ENCODE assay signal across 28 mouse cellular contexts in genomic region chr9:50547859-50548478, GRCm38 (mm10). TPM values are rescaled to one million over a fixed set of nuclear protein-coding genes. Genes with fewer than 3 reads are reported as not detected.
DNase-seq lines count a peak whose midpoint lies in the region; ATAC-seq lines count a peak whose summit lies in the region.
"Had no signal": no experiment of that assay in that cellular context is flagged by ENCODE, and none has a peak within 500 bp of the region (broad histone marks: within the 10 kb centered on the region; RNA-seq: fewer than 3 reads in every experiment).

No protein-coding gene starts in this region.

- H3K4me3 ChIP-seq in hindbrain, embryonic 12.5 days: no peak overlapping the region
- H3K4me3 ChIP-seq in kidney, embryonic 16.5 days (ENCODE audit: low read length): no peak overlapping the region
- H3K4me3 ChIP-seq: erythroblast, embryonic 14.5 days; hindbrain, embryonic 13.5 days; limb, embryonic 15.5 days; neural tube, embryonic 15.5 days had no signal

- 63% methylated on average over 5 of the region's 5 CpGs for WGBS in hindbrain, embryonic 12.5 days
- WGBS in kidney, embryonic 16.5 days: 37% methylated on average over 5 of the region's 5 CpGs

- DNase-seq in spleen, postnatal 36 days (ENCODE audit: low spot score in 2 of 2): peak; percentile 77 to 81
- no peak for DNase-seq in spleen, postnatal 14 days (ENCODE audit: low spot score in 2 of 2)
- peak; percentile 45 for DNase-seq in thymus, postnatal 4 days
- no peak for DNase-seq in right cerebral cortex, postnatal 4 days
- DNase-seq: adrenal gland, postnatal 10 days; cerebellum, adult 11-12 months; forebrain, postnatal 0 days; kidney, postnatal 10 days; layer of hippocampus, adult 9-11 months; lung, postnatal 14 days; right cerebral cortex, adult 18-20 months had no signal

- no peak overlapping the region for H3K4me2 ChIP-seq in hindbrain, embryonic 12.5 days (replicated peaks)
- H3K4me2 ChIP-seq in kidney, embryonic 16.5 days (replicated peaks; ENCODE audit: low read depth, low read length): no peak overlapping the region
- H3K4me2 ChIP-seq: hindbrain, embryonic 13.5 days; limb, embryonic 15.5 days; midbrain, embryonic 11.5 days; neural tube, embryonic 15.5 days had no signal

- no peak overlapping the region for H3K9ac ChIP-seq in hindbrain, embryonic 12.5 days
- H3K9ac ChIP-seq in kidney, embryonic 16.5 days (replicated peaks; ENCODE audit: low read length): no peak overlapping the region
- H3K9ac ChIP-seq: forebrain, postnatal 0 days; hindbrain, embryonic 13.5 days; limb, embryonic 15.5 days; neural tube, embryonic 15.5 days had no signal

- H3K36me3 ChIP-seq in hindbrain, embryonic 12.5 days: no peaks in the 10 kb centered on the region
- no peaks in the 10 kb centered on the region for H3K36me3 ChIP-seq in kidney, embryonic 16.5 days (ENCODE audit: insufficient read depth, low read length)
- H3K36me3 ChIP-seq: hindbrain, embryonic 13.5 days; limb, embryonic 15.5 days; neural tube, embryonic 15.5 days had no signal

- H3K27ac ChIP-seq in hindbrain, embryonic 12.5 days: no peak overlapping the region
- no peak overlapping the region for H3K27ac ChIP-seq in kidney, embryonic 16.5 days (ENCODE audit: low read length)
- H3K27ac ChIP-seq: hindbrain, embryonic 13.5 days; limb, embryonic 15.5 days; neural tube, embryonic 15.5 days had no signal

- H3K4me1 ChIP-seq in hindbrain, embryonic 12.5 days: no peaks in the 10 kb centered on the region
- no peaks in the 10 kb centered on the region for H3K4me1 ChIP-seq in kidney, embryonic 16.5 days (ENCODE audit: insufficient read depth, low read length)
- H3K4me1 ChIP-seq: hindbrain, embryonic 13.5 days; limb, embryonic 15.5 days; neural tube, embryonic 15.5 days had no signal

- no peaks in the 10 kb centered on the region for H3K27me3 ChIP-seq in hindbrain, embryonic 12.5 days
- H3K27me3 ChIP-seq in kidney, embryonic 16.5 days (ENCODE audit: insufficient read depth, low read length): no peaks in the 10 kb centered on the region
- H3K27me3 ChIP-seq: hindbrain, embryonic 13.5 days; limb, embryonic 15.5 days; neural tube, embryonic 15.5 days had no signal

- H3K9me3 ChIP-seq in hindbrain, embryonic 12.5 days (replicated peaks): no peaks in the 10 kb centered on the region
- no peaks in the 10 kb centered on the region for H3K9me3 ChIP-seq in kidney, embryonic 16.5 days (ENCODE audit: low read length)
- H3K9me3 ChIP-seq: hindbrain, embryonic 13.5 days; limb, embryonic 15.5 days; neural tube, embryonic 15.5 days had no signal

- ATAC-seq in hematopoietic stem cell, adult 5-6 weeks (replicated peaks in 1 of 2; ENCODE audit: insufficient read depth in 1 of 2, low FRiP score in 2 of 2, low TSS enrichment in 1 of 2, low read depth in 1 of 2, poor library complexity in 2 of 2, severe bottlenecking in 2 of 2): peak; percentile 53 to 62; a peak in 3 of 4 replicates
- peak; percentile 93 for ATAC-seq in neutrophil, adult 5-6 weeks (ENCODE audit: extremely low read depth, insufficient number of reproducible peaks, low FRiP score, poor library complexity, severe bottlenecking)
- ATAC-seq in hindbrain, embryonic 12.5 days (ENCODE audit: low FRiP score): no peak
- ATAC-seq in kidney, embryonic 16.5 days (ENCODE audit: low FRiP score, low TSS enrichment): no peak
- ATAC-seq: forebrain, postnatal 0 days; intestine, embryonic 16.5 days had no signal

RNA-seq across cellular contexts. Expression of gene Il18, which starts 6.7 kb away (rescaled TPM):
- total RNA-seq in hematopoietic stem cell, adult 5-6 weeks (2017): 29.5 and 36.7 TPM in 2 replicates
- 8.5 and 10.0 TPM in 2 replicates for total RNA-seq in neutrophil, adult 5-6 weeks (2017)
- polyA plus RNA-seq in hindbrain, embryonic 12.5 days (2016; fragmentation: Nextera tagmentation; extraction: Ambion mirVana): 9.7 and 10.5 TPM in 2 replicates
- polyA plus RNA-seq in kidney, embryonic 16.5 days (2015; fragmentation: Nextera tagmentation; extraction: Ambion mirVana): 1.9 and 2.9 TPM in 2 replicates
- total RNA-seq: MEL had no signal
- polyA plus RNA-seq: erythroblast, embryonic 14.5 days had no signal

RNA-seq across cellular contexts. Expression of gene Bco2, which starts 7.0 kb away (rescaled TPM):
- total RNA-seq in hematopoietic stem cell, adult 5-6 weeks (2017): 3.8 and 4.4 TPM in 2 replicates
- total RNA-seq in neutrophil, adult 5-6 weeks (2017): 0.86 and 2.2 TPM in 2 replicates
- polyA plus RNA-seq in hindbrain, embryonic 12.5 days (2016; fragmentation: Nextera tagmentation; extraction: Ambion mirVana): 0.17 and 0.28 TPM in 2 replicates
- polyA plus RNA-seq in kidney, embryonic 16.5 days (2015; fragmentation: Nextera tagmentation; extraction: Ambion mirVana): 0.15 and 0.24 TPM in 2 replicates
- total RNA-seq: MEL had no signal
- polyA plus RNA-seq: erythroblast, embryonic 14.5 days had no signal

RNA-seq across cellular contexts. Expression of gene Tex12, which starts 13.2 kb away (rescaled TPM):
- total RNA-seq in hematopoietic stem cell, adult 5-6 weeks (2017): not detected in 2 replicates
- not detected in 2 replicates for total RNA-seq in neutrophil, adult 5-6 weeks (2017)
- 0.55 TPM in 1 of 2 replicates, not detected in the other for polyA plus RNA-seq in hindbrain, embryonic 12.5 days (2016; fragmentation: Nextera tagmentation; extraction: Ambion mirVana)
- not detected in 2 replicates for polyA plus RNA-seq in kidney, embryonic 16.5 days (2015; fragmentation: Nextera tagmentation; extraction: Ambion mirVana)
- total RNA-seq: adrenal gland, postnatal 10 days; forebrain, postnatal 0 days; gastrocnemius, adult 18-20 months; MEL had no signal
- polyA plus RNA-seq: C2C12; embryonic facial prominence, embryonic 11.5 days; erythroblast, embryonic 14.5 days; gonadal fat pad, adult 2 months; heart, embryonic 16.5 days; intestine, embryonic 16.5 days; limb, embryonic 15.5 days; liver, embryonic 16.5 days had no signal

RNA-seq across cellular contexts. Expression of gene Pts, which starts 19.4 kb away (rescaled TPM):
- total RNA-seq in hematopoietic stem cell, adult 5-6 weeks (2017): 91.9 and 128 TPM in 2 replicates
- total RNA-seq in neutrophil, adult 5-6 weeks (2017): 98.8 and 106 TPM in 2 replicates
- polyA plus RNA-seq in hindbrain, embryonic 12.5 days (2016; fragmentation: Nextera tagmentation; extraction: Ambion mirVana): 95.1 and 96.2 TPM in 2 replicates
- polyA plus RNA-seq in kidney, embryonic 16.5 days (2015; fragmentation: Nextera tagmentation; extraction: Ambion mirVana): 96.6 and 108 TPM in 2 replicates

RNA-seq across cellular contexts. Expression of gene Plet1, which starts 53.6 kb away (rescaled TPM):
- total RNA-seq in hematopoietic stem cell, adult 5-6 weeks (2017): not detected in 2 replicates
- total RNA-seq in neutrophil, adult 5-6 weeks (2017): 17.9 and 21.0 TPM in 2 replicates
- 0.79 and 1.1 TPM in 2 replicates for polyA plus RNA-seq in hindbrain, embryonic 12.5 days (2016; fragmentation: Nextera tagmentation; extraction: Ambion mirVana)
- 36.9 and 37.1 TPM in 2 replicates for polyA plus RNA-seq in kidney, embryonic 16.5 days (2015; fragmentation: Nextera tagmentation; extraction: Ambion mirVana)
- total RNA-seq: forebrain, postnatal 0 days; gastrocnemius, adult 18-20 months had no signal
- polyA plus RNA-seq: erythroblast, embryonic 14.5 days had no signal

Comparison
In these comparisons a context has a peak if more than half of its experiments do, and no peak if none do; other contexts are left out.
1. DNase-seq: peak in spleen, postnatal 36 days (2 of 2) and thymus, postnatal 4 days (single experiment); none in spleen, postnatal 14 days (0 of 2) and right cerebral cortex, postnatal 4 days (single experiment).
2. ATAC-seq: peak in hematopoietic stem cell, adult 5-6 weeks (2 of 2) and neutrophil, adult 5-6 weeks (single experiment); none in hindbrain, embryonic 12.5 days (single experiment) and kidney, embryonic 16.5 days (single experiment).